Mouse (Mus musculus): ENCODE measurements around the gene Gm35315.
A peak's percentile ranks its signal among the peaks of the same experiment; 100 is the strongest.
"Not testable (repeated sequence)": the region's sequence is repeated elsewhere in the genome, so short reads cannot be mapped to it uniquely, and the experiment has no call there.

The Gm35315 gene

GRCm38 (mm10) chr5:110101716-110102347 is 7.6 kb upstream of the Gm35315 start:
- peak in 1 of 2 experiments; percentile 80 for DNase-seq (ENCODE audit: low spot score in 2 of 2)

DNA sequence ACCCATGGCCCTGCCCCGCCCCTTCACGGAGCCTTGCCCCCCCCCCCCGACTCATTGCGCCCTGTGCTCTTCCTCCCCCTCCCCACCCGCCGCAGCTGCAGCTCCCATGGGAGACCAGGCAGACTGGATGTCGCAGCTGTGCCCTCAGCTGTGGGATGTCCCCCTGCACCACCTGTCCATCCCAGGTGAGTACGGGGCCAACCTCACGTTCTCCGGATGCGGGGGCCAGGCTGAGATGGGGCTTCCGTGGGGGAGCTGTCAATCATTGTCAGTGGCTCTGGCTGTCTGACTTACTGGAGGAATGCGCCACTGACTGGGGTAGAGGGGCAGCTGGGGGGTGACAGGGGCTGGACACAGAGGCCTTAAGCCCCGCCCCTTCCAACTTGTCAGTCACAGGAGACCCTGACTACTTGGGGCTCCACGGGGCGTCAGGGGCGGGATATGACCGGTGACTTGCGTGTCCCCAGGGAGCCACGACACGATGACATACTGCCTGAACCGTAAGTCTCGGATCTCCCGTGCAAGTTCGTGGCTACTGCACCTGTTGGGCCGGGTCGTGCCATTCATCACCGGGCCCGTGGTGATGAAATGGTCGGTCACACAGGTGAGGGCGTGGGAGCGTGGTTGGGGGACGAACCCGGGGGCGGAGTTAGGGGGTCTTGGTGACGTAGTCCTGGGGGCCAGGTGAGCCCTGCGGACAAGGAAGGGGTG is 6.9 kb upstream of the Gm35315 start:
- peak in 1 of 2 experiments; percentile 38 for DNase-seq (ENCODE audit: low spot score in 2 of 2)

GRCm38 (mm10) chr5:110099656-110100580 is 5.7 kb upstream of the Gm35315 start, which contains the start of gene Plcxd1:
TSS of gene Plcxd1 (plus strand) at chr5:110099969.
- DNase-seq (ENCODE audit: low spot score in 2 of 2), result peak in 1 of 2 experiments; percentile 19

DNA sequence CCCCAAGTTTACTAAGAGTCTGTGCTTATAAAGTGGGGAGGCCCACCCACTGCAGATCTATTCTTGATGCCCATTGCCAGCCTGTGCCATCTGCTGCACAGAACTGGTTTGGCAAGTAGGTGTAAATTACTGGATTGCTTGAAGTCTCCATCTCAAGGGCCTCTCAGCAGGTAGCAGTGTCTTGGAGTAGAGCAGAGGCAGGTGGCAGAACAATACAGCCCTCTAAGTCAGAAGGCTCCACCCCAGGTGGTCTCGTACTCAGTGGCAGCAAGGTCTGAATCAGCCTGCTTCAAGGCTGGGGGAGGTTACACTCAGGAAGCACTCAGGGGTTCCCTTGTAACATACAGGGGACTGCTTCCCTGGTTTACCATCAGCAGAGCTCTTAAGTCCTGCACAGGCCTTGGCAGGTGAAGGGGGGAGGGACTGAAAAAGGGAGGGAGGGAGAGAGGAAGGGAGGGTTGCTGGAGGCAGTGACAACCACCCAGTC is 4.8 kb upstream of the Gm35315 start:
- peak in 1 of 2 experiments; percentile 62 for DNase-seq (ENCODE audit: low spot score in 2 of 2)

DNA sequence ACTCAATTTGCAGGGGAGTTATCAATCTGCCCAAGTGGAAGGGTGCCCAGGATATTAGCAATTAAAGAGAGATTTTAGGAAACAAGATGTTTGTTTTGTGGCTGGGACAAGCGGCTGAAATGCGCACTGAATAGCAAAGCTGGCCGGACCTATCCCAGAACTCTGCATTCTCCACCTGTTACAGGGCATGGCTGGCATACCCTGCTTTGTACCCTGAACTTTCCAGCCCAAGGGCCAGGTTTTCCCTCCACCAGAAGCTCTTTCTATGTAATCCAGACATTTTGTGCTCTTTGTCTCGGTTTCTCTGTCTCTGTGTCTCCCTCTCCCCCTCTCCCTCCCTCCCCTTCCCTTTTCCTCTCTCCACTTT is 610 bp upstream of the Gm35315 start:
- DNase-seq (ENCODE audit: low spot score in 2 of 2), result no peak

GRCm38 (mm10) chr5:110091546-110091945 is 2.7 kb downstream of the Gm35315 start:
- no peak for DNase-seq (ENCODE audit: low spot score in 2 of 2)

DNA sequence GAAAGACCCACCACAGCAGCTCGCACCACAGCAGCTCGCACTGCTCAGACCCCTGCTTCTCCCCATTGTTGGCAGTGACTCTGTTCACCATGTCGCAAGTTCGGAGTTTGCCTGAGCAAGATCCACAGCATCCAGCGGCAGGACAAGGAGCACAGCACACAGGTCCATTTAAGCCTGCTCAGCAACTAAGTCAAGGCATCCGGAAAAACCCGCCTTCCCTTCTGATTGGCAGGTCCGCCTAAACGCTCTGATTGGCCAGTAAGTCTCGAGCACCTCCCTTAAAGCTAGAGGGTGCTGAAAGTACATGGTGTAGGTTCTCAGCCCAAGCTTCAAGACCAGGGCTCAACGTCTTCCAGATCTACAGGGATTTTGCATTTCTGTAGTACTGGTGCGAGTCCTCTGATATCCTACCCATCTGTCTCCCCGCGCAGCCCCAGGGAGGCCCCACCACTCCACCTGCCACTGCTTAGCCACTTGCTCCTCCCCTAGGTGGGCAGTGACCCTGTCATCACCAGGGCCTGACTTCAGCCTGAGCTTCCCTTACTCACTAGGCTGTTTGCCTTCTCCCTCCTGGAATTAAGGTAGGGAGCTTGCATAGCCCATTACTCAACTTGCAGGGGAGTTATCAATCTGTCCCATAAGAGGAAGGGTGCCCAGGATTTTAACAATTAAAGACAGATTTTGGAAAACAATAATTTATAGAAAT is 7.9 kb downstream of the Gm35315 start:
- DNase-seq (ENCODE audit: low spot score in 2 of 2), result no peak

DNA sequence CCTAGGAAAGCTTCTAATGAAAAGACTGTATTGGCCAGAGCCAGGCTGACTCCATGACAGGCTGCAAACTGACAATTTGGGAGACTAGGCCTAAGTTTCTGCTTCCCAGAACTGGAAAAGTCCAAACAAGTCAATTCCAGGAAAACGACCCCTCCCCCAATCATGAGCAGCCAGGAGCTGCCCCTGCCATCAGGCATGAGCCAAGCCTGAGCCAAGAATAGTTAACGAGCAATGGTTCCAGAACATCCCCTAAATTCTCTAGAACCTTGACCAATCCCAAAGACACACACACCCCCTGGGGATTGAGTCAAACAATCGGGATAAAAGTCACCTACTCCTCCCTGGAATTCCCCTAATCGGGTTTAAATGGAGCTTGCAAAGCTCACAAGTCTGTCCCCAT is 11.3 kb downstream of the Gm35315 start:
- no peak for DNase-seq (ENCODE audit: low spot score in 2 of 2)

DNA sequence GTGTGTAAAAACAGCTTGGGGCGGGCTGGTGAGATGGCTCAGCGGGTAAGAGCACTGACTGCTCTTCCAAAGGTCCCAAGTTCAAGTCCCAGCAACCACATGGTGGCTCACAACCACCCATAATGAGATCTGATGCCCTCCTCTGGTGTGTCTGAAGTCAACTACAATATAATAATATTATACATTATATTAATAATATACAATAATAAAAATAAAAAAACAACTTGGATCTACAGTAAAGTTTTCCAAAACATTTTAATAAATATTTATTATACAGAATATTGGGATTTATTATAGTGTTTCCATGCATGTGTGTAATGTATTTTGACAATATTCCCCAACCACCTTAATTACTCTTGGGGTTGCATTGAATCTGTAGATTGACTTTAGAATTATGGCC is 21.8 kb downstream of the Gm35315 start, which contains the start of gene Gm17655:
Gene Gm17655 (minus strand): TSS at position 101 of the 400 bp plus-strand sequence.
- DNase-seq (ENCODE audit: low spot score in 2 of 2), result not testable (repeated sequence)

- DNase-seq (ENCODE audit: low spot score in 2 of 2), result peak; percentile 66 to 86
These were observed 36.4 kb downstream of the Gm35315 start for GRCm38 (mm10) chr5:110057637-110058408.
